Mouse (Mus musculus): ENCODE results near the gene B4galnt3.

Gene B4galnt3

DNA sequence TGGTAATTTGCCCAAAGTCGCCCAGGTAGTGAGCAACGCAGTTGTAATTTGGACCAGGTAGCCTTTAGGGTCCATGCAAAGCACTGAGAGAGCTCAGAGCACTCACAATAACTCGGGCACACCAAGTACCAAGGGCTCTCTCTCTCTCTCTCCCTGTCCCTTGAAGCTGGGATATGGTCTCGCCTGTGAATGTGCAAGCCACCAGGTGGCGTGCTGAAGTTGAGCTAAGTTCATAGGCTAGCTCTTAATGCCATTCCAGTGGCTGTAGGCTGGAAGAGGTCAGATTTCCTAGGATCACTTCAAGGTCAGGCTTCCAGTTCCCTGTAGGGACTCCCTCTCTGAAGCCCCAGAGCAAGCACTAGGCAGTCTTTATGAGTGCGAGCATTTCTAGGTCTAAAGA, 71.7 kb downstream of the B4galnt3 start:
- DNase-seq (ENCODE audit: low spot score in 2 of 2) = peak in 1 of 2 experiments; percentile 30

DNA sequence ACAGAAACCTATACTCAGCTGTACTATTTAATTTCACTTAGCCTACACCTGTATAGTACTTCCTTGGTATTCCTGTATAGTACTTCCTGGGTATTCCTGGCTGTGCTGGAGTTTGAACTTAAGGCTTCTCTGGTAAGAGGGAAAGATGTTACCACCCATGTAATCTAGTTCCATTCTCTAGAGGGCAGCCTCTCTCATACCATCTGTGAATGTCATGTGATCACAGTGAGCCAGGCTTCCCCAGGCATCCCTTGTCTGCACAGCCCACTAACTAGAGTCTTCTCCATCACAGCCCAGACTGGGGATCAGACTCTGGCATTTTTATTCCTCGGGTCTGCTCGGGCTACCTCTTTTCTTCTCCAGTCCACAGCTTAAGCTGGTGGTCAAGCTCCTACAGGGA, 75.1 kb downstream of the B4galnt3 start:
- no peak for DNase-seq (ENCODE audit: low spot score in 2 of 2)

- DNase-seq (ENCODE audit: low spot score in 2 of 2) = peak; percentile 29 to 58
Measured at GRCm38 (mm10) chr6:120216702-120217101, 77.7 kb downstream of the B4galnt3 start.

- DNase-seq (ENCODE audit: low spot score in 2 of 2) = no peak
Measured at GRCm38 (mm10) chr6:120211536-120211935, 82.8 kb downstream of the B4galnt3 start.

- peak; percentile 26 to 29 for DNase-seq (ENCODE audit: low spot score in 2 of 2)
Measured at GRCm38 (mm10) chr6:120206586-120206985, 87.8 kb downstream of the B4galnt3 start.

- DNase-seq (ENCODE audit: low spot score in 2 of 2) = no peak
Measured at GRCm38 (mm10) chr6:120202406-120202805, 92.0 kb downstream of the B4galnt3 start.

GRCm38 (mm10) chr6:120201956-120202355, 92.4 kb downstream of the B4galnt3 start:
- DNase-seq (ENCODE audit: low spot score in 2 of 2) = no peak

GRCm38 (mm10) chr6:120199638-120200394, 94.5 kb downstream of the B4galnt3 start:
- no peak for DNase-seq (ENCODE audit: low spot score in 2 of 2)

GRCm38 (mm10) chr6:120197964-120198363, 96.4 kb downstream of the B4galnt3 start:
- DNase-seq (ENCODE audit: low spot score in 2 of 2) = peak; percentile 62 to 76

- peak; percentile 44 to 59 for DNase-seq (ENCODE audit: low spot score in 2 of 2)
Measured at GRCm38 (mm10) chr6:120196837-120197236, 97.5 kb downstream of the B4galnt3 start.

- DNase-seq (ENCODE audit: low spot score in 2 of 2) = no peak
Measured at GRCm38 (mm10) chr6:120194963-120195362, 99.4 kb downstream of the B4galnt3 start.

GRCm38 (mm10) chr6:120194305-120194704, 100.1 kb downstream of the B4galnt3 start:
- DNase-seq (ENCODE audit: low spot score in 2 of 2) = no peak

GRCm38 (mm10) chr6:120193793-120194192, 100.6 kb downstream of the B4galnt3 start:
- no peak for DNase-seq (ENCODE audit: low spot score in 2 of 2)

GRCm38 (mm10) chr6:120193174-120193573, 101.2 kb downstream of the B4galnt3 start:
- peak; percentile 80 to 86 for DNase-seq (ENCODE audit: low spot score in 2 of 2)

- DNase-seq (ENCODE audit: low spot score in 2 of 2) = no peak
Measured at GRCm38 (mm10) chr6:120192211-120192870, 102.0 kb downstream of the B4galnt3 start.

DNA sequence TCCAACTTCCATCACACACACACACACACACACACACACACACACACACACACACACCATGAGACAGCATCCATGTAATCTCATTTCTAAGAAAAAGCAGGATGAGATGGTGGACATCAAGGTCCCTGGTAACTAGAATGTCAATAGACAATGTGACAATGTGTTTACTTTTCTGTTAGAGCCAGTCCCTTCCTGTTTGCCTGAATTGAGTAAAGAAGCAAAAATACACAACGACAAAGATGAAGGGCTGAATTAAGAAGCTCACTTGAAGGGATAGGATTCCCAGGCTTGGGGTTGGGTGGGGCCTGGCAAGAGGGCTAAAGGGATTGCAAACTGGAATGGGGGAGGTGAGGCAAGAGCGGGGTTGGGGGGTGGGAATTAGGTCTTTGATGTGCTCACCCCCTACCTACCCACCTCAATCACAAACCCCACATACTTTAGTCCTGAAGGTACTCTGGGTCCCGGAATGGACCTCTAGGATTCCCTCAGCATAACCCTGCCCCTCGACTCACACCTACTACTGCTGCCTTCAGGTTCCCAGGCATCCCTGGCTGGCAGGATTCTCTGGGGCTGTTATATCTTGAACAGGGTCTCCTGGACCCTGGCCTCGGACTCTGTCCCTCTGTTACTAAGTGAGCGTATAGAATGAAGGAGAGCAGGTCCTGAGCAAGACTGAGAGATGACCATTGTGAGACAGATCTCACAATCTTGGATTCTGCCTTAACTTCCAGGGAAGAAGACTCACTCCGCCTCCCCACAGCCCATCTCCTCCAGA, 102.8 kb downstream of the B4galnt3 start:
- DNase-seq (ENCODE audit: low spot score in 2 of 2) = no peak

DNA sequence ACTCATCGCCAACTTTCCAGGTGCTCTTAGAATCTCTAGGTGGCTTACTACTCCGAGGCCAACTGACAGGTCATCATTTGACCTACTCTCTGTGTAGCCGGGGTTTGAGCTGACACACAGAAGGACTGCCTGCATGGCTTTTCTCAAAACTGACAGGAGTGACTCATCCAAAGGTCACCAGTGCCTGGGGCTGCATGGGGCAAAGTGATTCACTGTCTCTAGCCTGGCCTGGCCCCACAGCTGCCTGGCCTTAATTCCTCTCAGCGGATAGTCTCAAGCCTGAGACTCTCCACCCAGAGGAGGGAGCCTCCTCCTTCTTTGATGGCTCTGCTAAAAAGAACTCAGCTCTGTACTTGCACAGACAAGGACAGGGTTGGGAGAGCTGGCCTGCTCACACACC, 103.4 kb downstream of the B4galnt3 start:
- no peak for DNase-seq (ENCODE audit: low spot score in 2 of 2)

DNA sequence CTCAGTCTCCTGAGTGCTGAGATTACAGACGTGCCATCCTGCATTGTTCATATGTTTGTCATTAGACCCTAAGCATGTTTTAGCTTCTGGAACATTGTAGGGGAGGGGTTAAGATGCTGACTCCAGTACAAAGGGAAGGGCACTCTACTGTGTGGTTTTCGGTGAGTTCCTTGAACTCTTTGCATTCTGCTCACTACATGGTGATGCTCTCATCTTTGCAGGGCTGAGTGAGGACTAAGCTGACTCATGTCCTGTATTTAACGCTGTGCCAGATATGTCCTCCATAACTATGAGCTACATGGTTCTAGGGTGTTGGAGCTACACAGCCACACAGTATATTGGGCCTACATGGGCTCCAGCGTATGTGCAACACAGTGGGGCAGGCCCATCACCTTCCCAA, 104.0 kb downstream of the B4galnt3 start:
- no peak for DNase-seq (ENCODE audit: low spot score in 2 of 2)

DNA sequence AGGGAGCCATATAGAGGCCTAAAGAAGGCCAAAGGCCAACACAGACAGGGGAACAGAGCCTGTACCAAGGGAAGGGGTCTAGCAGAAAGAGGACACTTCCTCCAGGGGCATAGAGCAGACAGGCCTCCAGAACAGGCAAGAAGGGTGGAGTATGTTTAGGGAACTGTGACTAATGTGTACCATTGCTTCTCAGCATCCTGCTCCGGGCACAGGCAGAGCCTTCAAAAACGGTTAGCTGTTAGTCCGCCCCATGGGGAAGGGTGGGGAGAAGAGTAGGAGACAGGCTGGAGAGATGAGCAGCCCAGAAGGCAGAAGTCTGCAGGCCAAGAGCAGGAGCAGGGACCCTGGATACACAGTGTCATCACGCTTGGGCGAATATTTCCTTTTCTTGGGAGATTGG, 105.1 kb downstream of the B4galnt3 start:
- no peak for DNase-seq (ENCODE audit: low spot score in 2 of 2)

DNA sequence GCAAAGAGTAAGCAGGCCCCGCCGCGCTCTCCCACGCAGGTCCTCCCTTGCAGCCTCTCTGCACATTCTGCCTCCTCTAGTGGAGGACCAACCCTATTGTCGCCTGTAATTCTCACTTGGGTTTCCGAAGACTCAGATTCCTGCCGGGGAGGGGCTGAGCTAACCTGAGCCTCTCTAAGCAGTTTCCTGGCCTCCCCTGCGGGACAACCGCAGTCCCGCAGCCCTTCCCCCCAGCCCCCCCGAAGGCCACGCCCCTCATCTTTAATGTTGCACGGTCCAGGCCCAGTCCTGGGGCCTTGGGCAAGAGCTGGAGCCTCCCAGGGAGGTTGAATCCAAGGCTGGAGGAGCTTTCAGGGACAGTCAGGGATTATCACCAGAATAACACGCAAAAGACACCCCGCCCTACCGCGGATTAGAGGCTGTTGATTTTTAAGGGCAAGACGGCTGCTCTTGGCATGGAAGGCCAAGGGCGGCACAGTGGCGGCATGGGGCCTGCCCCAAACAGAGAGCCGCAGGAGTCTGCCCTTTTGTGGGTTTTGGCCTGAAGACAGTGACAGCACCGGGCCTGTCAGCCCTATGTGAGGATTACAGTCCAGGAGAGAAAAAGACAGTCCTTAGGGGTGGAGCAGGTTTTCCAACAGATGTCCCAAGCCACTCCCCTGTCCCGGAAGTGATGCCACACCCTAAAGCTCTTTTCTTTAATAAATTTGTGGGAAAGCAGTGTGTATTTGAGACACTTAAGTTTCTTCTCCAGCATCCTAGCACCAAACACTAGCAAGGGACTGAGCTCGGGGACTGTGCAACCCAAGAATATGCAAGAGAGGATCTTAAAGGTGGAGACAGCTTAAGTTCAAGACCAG, 105.8 kb downstream of the B4galnt3 start:
- DNase-seq (ENCODE audit: low spot score in 2 of 2) = peak; percentile 66 to 70

DNA sequence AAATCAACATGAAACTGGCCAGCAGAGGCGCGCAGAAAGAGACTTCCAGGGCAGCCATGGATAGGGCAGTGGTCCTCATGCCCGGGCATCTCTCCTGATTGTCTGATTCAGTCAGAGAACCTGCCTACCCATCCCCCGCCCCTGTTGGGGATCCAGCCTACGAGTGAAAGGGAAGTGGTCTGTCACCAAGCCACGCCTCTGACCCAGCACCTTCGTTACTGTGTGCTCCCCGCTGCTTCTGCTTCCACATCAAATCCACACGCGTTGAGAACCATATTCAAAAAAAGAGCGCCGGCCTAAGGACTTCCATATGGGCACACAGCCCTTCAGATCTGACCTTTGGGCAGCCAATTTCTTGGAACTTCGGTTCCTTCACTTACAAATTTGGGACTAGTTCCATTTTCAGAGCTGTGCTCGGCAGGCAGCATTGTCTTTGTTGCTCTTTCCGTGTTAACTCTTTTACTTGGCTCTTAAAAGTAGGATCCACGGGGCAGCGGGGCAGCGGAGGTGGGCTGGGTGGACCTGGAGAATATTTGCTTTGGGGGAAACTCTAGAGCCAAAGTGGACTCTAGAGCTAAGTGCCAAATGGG, 106.7 kb downstream of the B4galnt3 start:
- peak; percentile 86 to 89 for DNase-seq (ENCODE audit: low spot score in 2 of 2)
